Mouse (Mus musculus) lung, postnatal 4 days (tissue): ENCODE measurements around the gene Zfp184.

ENCODE experiments used
- DNase-seq, 2 experiments: peaks; one replicate each; pipeline ENCODE4 v3.0.0; 2021

Gene Zfp184

DNA sequence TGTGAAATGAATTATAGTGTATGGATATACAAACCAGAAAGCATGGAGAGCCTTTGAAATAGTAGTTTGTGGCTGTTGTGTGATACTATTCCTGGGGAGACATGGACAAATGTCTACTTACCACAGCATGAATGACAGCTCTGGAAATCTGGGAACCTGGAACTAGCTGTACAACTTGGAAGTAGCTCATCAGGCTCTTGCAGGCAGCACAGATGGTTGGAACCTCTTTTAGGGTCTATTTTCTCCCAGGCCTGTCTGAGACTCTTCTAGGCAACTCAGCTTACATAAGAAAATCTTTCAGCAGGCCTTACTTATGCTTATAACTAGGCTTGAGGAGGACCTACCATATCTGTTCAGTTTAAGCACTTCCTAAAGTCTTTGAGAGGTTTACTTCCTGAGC is 21.5 kb upstream of the Zfp184 start:
- DNase-seq: no peak

GRCm38 (mm10) chr13:21924734-21925335 is 20.1 kb upstream of the Zfp184 start:
- no peak for DNase-seq

DNA sequence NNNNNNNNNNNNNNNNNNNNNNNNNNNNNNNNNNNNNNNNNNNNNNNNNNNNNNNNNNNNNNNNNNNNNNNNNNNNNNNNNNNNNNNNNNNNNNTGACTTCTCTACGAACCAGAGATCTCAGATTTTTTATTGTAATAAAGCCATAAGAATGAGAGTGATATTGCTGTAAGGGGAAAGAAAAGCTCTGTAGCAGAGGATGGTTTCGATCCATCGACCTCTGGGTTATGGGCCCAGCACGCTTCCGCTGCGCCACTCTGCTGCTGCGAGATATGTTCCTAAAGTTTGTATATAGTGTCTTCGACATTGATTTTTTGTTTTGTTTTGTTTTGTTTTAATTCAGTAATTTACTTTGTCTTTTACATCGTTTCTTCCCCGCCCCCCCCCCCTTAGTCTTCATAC is 13.9 kb upstream of the Zfp184 start:
- no peak for DNase-seq

DNA sequence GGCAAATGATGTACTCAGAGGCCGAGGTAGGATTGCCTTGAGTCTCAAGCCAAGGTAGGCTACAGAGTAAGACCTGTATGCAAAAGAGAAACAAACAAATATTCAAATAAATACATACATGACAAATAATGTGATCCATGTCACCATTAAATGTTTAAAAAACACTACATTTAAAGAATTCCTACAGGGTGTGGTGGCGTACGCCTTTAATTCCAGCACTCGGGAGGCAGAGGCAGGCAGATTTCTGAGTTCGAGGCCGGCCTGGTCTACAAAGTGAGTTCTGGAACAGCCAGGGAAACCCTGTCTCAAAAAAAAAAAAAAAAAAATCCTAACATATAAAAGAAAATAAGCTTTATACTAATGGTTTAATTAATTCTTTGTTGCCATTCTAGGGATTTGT is 13.2 kb upstream of the Zfp184 start:
- no peak for DNase-seq

- peak in 1 of 2 experiments; percentile 31 for DNase-seq
These were observed 11.0 kb upstream of the Zfp184 start for GRCm38 (mm10) chr13:21933626-21934548.

- DNase-seq: peak; percentile 69 to 70
These were observed 9.7 kb upstream of the Zfp184 start for GRCm38 (mm10) chr13:21934982-21935791.

GRCm38 (mm10) chr13:21935833-21936232 is 9.1 kb upstream of the Zfp184 start:
- no peak for DNase-seq

DNA sequence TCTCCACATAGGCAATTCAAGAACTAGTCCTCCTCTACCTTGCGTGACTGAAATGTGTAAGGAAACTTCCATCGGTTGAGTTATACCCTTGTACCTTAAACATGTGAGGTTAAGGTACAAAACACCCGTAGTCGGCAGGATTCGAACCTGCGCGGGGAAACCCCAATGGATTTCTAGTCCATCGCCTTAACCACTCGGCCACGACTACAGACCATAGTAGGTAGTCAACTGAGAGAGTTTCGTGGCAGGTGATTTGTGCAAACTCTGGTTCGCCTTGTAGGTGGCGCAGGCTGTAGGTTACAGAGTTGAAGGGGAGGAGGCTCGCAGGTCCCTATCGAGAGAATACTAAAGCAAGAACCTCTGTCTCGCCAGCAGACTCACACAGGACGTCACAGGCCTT is 7.9 kb upstream of the Zfp184 start:
- peak; percentile 35 to 66 for DNase-seq

GRCm38 (mm10) chr13:21940213-21940612 is 4.7 kb upstream of the Zfp184 start:
- peak; percentile 88 to 92 for DNase-seq

GRCm38 (mm10) chr13:21940811-21941321 is 4.0 kb upstream of the Zfp184 start:
- peak; percentile 82 to 84 for DNase-seq

- DNase-seq: no peak
These were observed 1.2 kb upstream of the Zfp184 start for GRCm38 (mm10) chr13:21943644-21944043.

DNA sequence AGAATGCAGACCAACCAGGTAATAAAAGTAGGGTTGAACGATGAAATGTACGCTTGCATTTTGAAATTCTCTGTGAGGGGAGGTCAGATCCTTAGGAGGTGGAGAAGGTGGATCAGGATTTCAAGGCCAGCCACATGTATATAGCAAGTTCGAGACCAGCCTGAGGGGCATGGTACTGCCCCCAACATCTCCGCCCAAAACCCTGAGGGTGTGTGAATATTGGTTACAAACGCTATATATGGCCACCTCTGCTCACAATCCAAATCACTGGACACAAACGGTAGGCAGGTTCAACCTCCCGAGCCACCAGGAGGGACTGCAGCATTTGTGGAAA is 335 bp upstream of the Zfp184 start:
- DNase-seq: no peak

- no peak for DNase-seq
These were observed 24.4 kb downstream of the Zfp184 start for GRCm38 (mm10) chr13:21969269-21969668.

DNA sequence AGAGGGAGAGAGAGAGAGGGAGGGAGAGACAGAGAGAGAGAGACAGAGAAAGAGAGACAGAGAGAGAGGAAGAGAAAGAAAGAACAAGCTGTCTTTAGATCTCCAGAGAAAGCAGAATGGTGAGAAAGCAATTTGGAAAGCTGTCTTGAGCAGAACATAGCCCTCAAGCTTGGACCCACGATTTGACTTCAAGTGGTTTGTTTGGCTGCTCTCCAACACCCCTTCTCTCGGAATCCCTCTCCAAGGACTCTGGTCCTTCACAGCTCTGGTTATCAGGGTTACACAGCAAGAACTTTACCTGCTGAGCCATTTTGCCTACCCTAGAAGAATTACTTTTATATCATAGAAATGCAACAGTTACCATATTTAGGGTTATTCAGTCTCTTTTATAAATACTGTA is 24.9 kb downstream of the Zfp184 start:
- DNase-seq: no peak

DNA sequence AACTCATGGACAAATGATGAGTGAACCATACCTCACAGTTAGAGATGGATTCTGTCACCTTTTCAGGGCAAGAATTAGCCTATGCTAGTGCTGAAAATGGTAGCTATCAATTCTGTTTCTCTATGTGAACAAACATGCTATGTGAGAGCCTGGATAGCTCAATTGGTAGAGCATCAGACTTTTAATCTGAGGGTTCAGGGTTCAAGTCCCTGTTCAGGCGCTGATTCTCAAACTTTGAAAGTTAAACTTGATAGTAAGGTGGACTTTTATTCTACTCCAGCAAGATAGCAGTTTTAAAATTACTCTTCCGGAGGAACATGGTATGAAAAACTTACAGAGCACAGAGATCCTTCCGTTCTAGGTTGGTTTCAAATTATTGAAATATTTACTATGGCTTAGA is 26.7 kb downstream of the Zfp184 start:
- no peak for DNase-seq

- DNase-seq: peak; percentile 91 to 93
These were observed 29.4 kb downstream of the Zfp184 start for GRCm38 (mm10) chr13:21974221-21974725.

GRCm38 (mm10) chr13:21974726-21975473 is 30.0 kb downstream of the Zfp184 start:
- DNase-seq: peak; percentile 35 to 77

- DNase-seq: peak; percentile 65 to 75
These were observed 36.3 kb downstream of the Zfp184 start, which contains the start of gene Pom121l2 for GRCm38 (mm10) chr13:21980981-21981802. Gene Pom121l2, plus strand, starts transcription at chr13:21981194.

DNA sequence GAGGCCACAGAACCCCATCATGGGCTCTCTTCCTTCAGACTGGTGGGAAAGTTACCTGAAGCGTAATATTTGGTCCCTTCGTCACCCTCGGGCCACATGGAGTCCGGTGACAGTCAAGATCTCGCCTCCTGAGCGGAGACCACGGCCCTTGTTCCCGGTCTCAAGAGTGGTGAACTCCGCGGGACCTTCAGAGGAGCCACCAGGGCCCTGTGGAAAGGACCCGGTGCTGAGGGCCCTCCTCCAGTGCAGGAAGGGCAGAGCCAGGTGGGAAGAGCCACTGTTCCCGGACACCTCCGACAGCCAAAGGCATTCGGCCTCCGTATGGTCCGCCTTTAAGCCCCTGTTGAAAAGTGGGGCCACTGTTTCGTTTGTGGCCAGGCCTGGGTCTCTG is 36.9 kb downstream of the Zfp184 start:
- DNase-seq: no peak

DNA sequence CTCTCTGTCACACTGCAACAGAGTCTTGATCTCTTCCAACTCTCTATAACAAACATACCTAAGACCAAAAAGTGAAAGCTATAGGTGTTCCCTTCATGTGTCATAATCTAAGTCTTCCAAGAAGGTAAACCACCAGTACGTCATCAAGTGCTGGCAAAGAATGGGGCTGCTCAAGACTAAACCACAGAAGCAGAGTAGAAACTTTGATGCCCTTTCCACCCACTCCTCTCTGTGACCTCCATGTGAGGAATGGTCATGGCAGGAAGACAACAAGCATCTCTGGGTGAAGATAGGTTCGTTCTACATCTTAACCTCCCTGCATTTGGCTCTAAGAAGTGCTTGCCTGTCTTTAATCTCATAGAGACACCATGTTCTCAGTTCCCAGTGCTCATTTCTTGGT is 39.6 kb downstream of the Zfp184 start:
- no peak for DNase-seq

- no peak for DNase-seq
These were observed 47.7 kb downstream of the Zfp184 start for GRCm38 (mm10) chr13:21992550-21992949.
